Mouse (Mus musculus) small intestine, adult 2 months (tissue): Measurements from ENCODE around the gene Gm3404. TPM values are rescaled to one million over a fixed set of nuclear protein-coding genes. Genes with fewer than 3 reads are reported as not detected.
"Not testable (repeated sequence)": the region's sequence is repeated elsewhere in the genome, so short reads cannot be mapped to it uniquely, and the experiment has no call there.

Source experiments
- H3K27ac ChIP-seq: fragments of 200-500 bp; 2 replicates; pipeline ENCODE4 v1.5.1; 2012; ENCODE audit warnings: low read depth, low read length, control low read depth, inconsistent platforms; ENCODE audit not compliant: insufficient read depth
- H3K27me3 ChIP-seq: fragments of 200-500 bp; 2 replicates; pipeline ENCODE4 v1.6.1; 2012; ENCODE audit warnings: mild to moderate bottlenecking, moderate library complexity, low read length, inconsistent platforms; ENCODE audit not compliant: control insufficient read depth, insufficient read depth
- H3K36me3 ChIP-seq: fragments of 200-500 bp; 2 replicates; pipeline ENCODE4 v1.6.1; 2012; ENCODE audit warnings: mild to moderate bottlenecking, low read length, control low read depth, inconsistent platforms; ENCODE audit not compliant: control insufficient read depth, insufficient read depth
- H3K4me1 ChIP-seq: fragments of 200-500 bp; 2 replicates; pipeline ENCODE4 v1.6.1; 2012; ENCODE audit warnings: low read length, inconsistent platforms, mixed read lengths; ENCODE audit not compliant: control insufficient read depth, insufficient read depth, insufficient read length
- H3K4me3 ChIP-seq: fragments of 200-500 bp; 2 replicates; pipeline ENCODE4 v1.5.1; 2012; ENCODE audit warnings: low read depth, mild to moderate bottlenecking, control low read depth, inconsistent platforms, low read length, moderate library complexity
- CTCF ChIP-seq: fragments of 200-500 bp; IDR thresholded peaks from 2 replicates; pipeline ENCODE4 v1.5.1; 2012; ENCODE audit warnings: low read depth, mild to moderate bottlenecking, control low read depth, inconsistent platforms, low read length, moderate library complexity, mixed read lengths; ENCODE audit not compliant: insufficient replicate concordance, insufficient read length; ENCODE audit errors: extremely low read depth
- POLR2A ChIP-seq: fragments of 200-500 bp; IDR thresholded peaks from 2 replicates; pipeline ENCODE4 v1.6.1; 2012; ENCODE audit warnings: low read depth, mild to moderate bottlenecking, control low read depth, inconsistent platforms, low read length, moderate library complexity
- WGBS: fragments of 180-500 bp; shearing (Covaris S2); methylation state at CpG from one replicate; pipeline ENCODE4 v1.1.7; 2018; 5-methylcytosine and 5-hydroxymethylcytosine counted together
- polyA plus RNA-seq: library from polyadenylated mRNA; depleted of rRNA; stranded (reverse); fragments of >200 nt; gene quantifications from 2 replicates; pipeline ENCODE4 v1.2.3, GENCODE M21; 2012; rRNA removed

Gm3404 gene
- polyA plus RNA-seq, 1 experiment = not detected

- 79% methylated on average over 1 of the region's 1 CpGs for WGBS
- Histone ChIP-seq H3K36me3 (no peaks in the 10 kb centered on the region), H3K4me1 (no peaks in the 10 kb centered on the region), H3K27me3 (no peaks in the 10 kb centered on the region), H3K27ac (no peak overlapping the region), H3K4me3 (no peak overlapping the region)
- no peak for TF ChIP-seq POLR2A
Observed at GRCm38 (mm10) chr5:146564259-146564658, 38.7 kb downstream of the Gm3404 start.

GRCm38 (mm10) chr5:146567054-146567453 lies 41.5 kb downstream of the Gm3404 start:
- TF ChIP-seq POLR2A (no peak), CTCF (peak; percentile 30; the same call in 1 of the 2 replicates)
- 63% methylated on average over 4 of the region's 4 CpGs for WGBS
- H3K36me3 ChIP-seq = no peaks in the 10 kb centered on the region
- H3K4me1 ChIP-seq = no peaks in the 10 kb centered on the region
- H3K27me3 ChIP-seq = no peaks in the 10 kb centered on the region
- H3K4me3 ChIP-seq = no peak overlapping the region
- no peak overlapping the region for H3K27ac ChIP-seq

GRCm38 (mm10) chr5:146570179-146570578 lies 44.6 kb downstream of the Gm3404 start:
- H3K27me3 ChIP-seq, H3K4me3 ChIP-seq, H3K27ac ChIP-seq, H3K36me3 ChIP-seq, H3K4me1 ChIP-seq: not testable (repeated sequence)
- 81% methylated on average over 6 of the region's 6 CpGs for WGBS

GRCm38 (mm10) chr5:146571830-146572734 lies 46.5 kb downstream of the Gm3404 start:
- H3K4me1 ChIP-seq, H3K36me3 ChIP-seq, H3K27me3 ChIP-seq, H3K27ac ChIP-seq, H3K4me3 ChIP-seq: not testable (repeated sequence)
- 37% methylated on average over 6 of the region's 6 CpGs for WGBS

- 89% methylated on average over 4 of the region's 4 CpGs for WGBS
- H3K4me3 ChIP-seq, H3K36me3 ChIP-seq, H3K4me1 ChIP-seq, H3K27ac ChIP-seq, H3K27me3 ChIP-seq: not testable (repeated sequence)
Observed at GRCm38 (mm10) chr5:146572735-146573042, 47.1 kb downstream of the Gm3404 start.

- Histone ChIP-seq H3K4me3 (no peak overlapping the region), H3K27ac (no peak overlapping the region), H3K36me3 (no peaks in the 10 kb centered on the region), H3K4me1 (no peaks in the 10 kb centered on the region), H3K27me3 (no peaks in the 10 kb centered on the region)
- WGBS = 82% methylated on average over 3 of the region's 3 CpGs
- TF ChIP-seq POLR2A (no peak), CTCF (no peak)
Observed at GRCm38 (mm10) chr5:146576668-146577067, 51.1 kb downstream of the Gm3404 start.

Other genes with a start within 250 kb of the Gm3404 start
- gene Wasf3, start 140.8 kb upstream of the Gm3404 start, polyA plus RNA-seq = 0.86 and 1.1 TPM in 2 replicates
- not detected in 2 replicates for gene Gm6408, start 43.8 kb upstream of the Gm3404 start, polyA plus RNA-seq
- not detected in 2 replicates for gene Gm6370, start 34.4 kb upstream of the Gm3404 start, polyA plus RNA-seq
- not detected in 2 replicates for gene 4930449I24Rik, start 23.4 kb upstream of the Gm3404 start, polyA plus RNA-seq
- gene Gm3402, start 11.7 kb upstream of the Gm3404 start, polyA plus RNA-seq = not detected in 2 replicates
- not detected in 2 replicates for gene Gm3409, start 11.8 kb downstream of the Gm3404 start, polyA plus RNA-seq
- gene Gm3415, start 30.3 kb downstream of the Gm3404 start, polyA plus RNA-seq = not detected in 2 replicates
- gene Gpr12, start 59.4 kb downstream of the Gm3404 start, polyA plus RNA-seq = not detected in 2 replicates